In the genomic region with DNA sequence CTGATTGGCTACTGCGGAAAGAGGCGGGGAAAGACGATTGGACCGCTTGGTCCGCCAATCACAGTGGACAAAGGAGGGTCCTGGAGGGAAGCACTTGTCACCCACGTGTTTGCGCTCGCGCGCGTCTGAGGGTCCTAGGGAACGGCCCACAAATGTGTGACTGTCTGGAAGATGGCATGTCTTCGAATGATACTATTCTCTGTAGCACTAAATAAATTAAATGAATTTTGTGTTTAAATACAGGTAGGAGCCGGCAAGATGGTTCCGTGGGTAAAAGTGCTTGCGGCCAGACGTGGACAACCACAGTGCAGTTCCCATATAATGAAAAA, we compare ENCODE assay signal across 8 mouse cellular contexts. TPM values are rescaled to one million over a fixed set of nuclear protein-coding genes. Genes with fewer than 3 reads are reported as not detected.
DNase-seq lines count a peak whose midpoint lies in the region; ATAC-seq and TF ChIP-seq lines count a peak whose summit lies in the region.

No protein-coding gene starts in this region.

- no peaks in the 10 kb centered on the region; the same call in 1 of the 2 replicates for H3K79me2 ChIP-seq in MEL (ENCODE audit: control insufficient read depth, insufficient read depth, low read length, poor library complexity)

- H3K9me3 ChIP-seq in heart, embryonic 16.5 days (replicated peaks; ENCODE audit: control insufficient read depth, low read length) = no peaks in the 10 kb centered on the region
- H3K9me3 ChIP-seq in MEL (replicated peaks; ENCODE audit: insufficient read depth, low read length) = no peaks in the 10 kb centered on the region
- H3K9me3 ChIP-seq in hindbrain, embryonic 12.5 days (replicated peaks) = no peaks in the 10 kb centered on the region
- no peaks in the 10 kb centered on the region for H3K9me3 ChIP-seq in midbrain, embryonic 12.5 days

- peaks cover 10% of the 10 kb centered on the region; the same call in 1 of the 2 replicates for H3K4me1 ChIP-seq in heart, embryonic 16.5 days (ENCODE audit: control insufficient read depth, insufficient read depth, low read length)
- peaks cover 0 to 7% of the 10 kb centered on the region in 2 experiments; a peak in 2 of 4 replicates for H3K4me1 ChIP-seq in MEL (ENCODE audit: control insufficient read depth in 1 of 2, insufficient read depth in 2 of 2, low read length in 2 of 2)
- H3K4me1 ChIP-seq in hindbrain, embryonic 12.5 days = peaks cover 5% of the 10 kb centered on the region
- peaks cover 9% of the 10 kb centered on the region for H3K4me1 ChIP-seq in midbrain, embryonic 12.5 days

- no peak for TF ChIP-seq RAD21 in MEL (IDR thresholded peaks at IDR 0.05; ENCODE audit: low read depth, low read length)

- H3K36me3 ChIP-seq in heart, embryonic 16.5 days (ENCODE audit: control insufficient read depth, insufficient read depth) = no peaks in the 10 kb centered on the region
- H3K36me3 ChIP-seq in MEL (ENCODE audit: control insufficient read depth in 1 of 2, insufficient read depth in 2 of 2, low read length in 2 of 2) = peaks cover 0 to 8% of the 10 kb centered on the region in 2 experiments; a peak in 2 of 4 replicates
- H3K36me3 ChIP-seq in hindbrain, embryonic 12.5 days = no peaks in the 10 kb centered on the region
- H3K36me3 ChIP-seq in midbrain, embryonic 12.5 days = no peaks in the 10 kb centered on the region

- TF ChIP-seq EP300 in MEL (IDR thresholded peaks at IDR 0.05; ENCODE audit: low read depth in 1 of 2, low read length in 2 of 2) = no peak

- no peak overlapping the region for H3K9ac ChIP-seq in heart, embryonic 16.5 days (ENCODE audit: low read length)
- no peak overlapping the region for H3K9ac ChIP-seq in MEL (ENCODE audit: control insufficient read depth, low read depth, low read length, poor library complexity, severe bottlenecking)
- H3K9ac ChIP-seq in hindbrain, embryonic 12.5 days = no peak overlapping the region
- H3K9ac ChIP-seq in midbrain, embryonic 12.5 days (replicated peaks) = no peak overlapping the region

- no peak overlapping the region for H3K27ac ChIP-seq in heart, embryonic 16.5 days (ENCODE audit: low read length)
- no peak overlapping the region for H3K27ac ChIP-seq in MEL (ENCODE audit: control insufficient read depth, low read depth, low read length)
- no peak overlapping the region for H3K27ac ChIP-seq in hindbrain, embryonic 12.5 days
- no peak overlapping the region for H3K27ac ChIP-seq in midbrain, embryonic 12.5 days (replicated peaks)

- TF ChIP-seq CTCF in MEL (IDR thresholded peaks at IDR 0.05 in 2 of 3, conservative IDR thresholded peaks at IDR 0.05 in 1 of 3; ENCODE audit: control insufficient read depth in 1 of 3, insufficient read depth in 1 of 3, low read depth in 2 of 3, low read length in 3 of 3, poor library complexity in 1 of 3, severe bottlenecking in 1 of 3) = no peak

- no peak for ATAC-seq in heart, embryonic 16.5 days (replicated peaks; ENCODE audit: extremely low read depth, insufficient read depth, low FRiP score)
- no peak for ATAC-seq in hindbrain, embryonic 12.5 days (ENCODE audit: low FRiP score)
- no peak for ATAC-seq in midbrain, embryonic 12.5 days (ENCODE audit: low FRiP score, low read depth)

- H3K27me3 ChIP-seq in heart, embryonic 16.5 days (ENCODE audit: control insufficient read depth, insufficient read depth, low read length) = no peaks in the 10 kb centered on the region
- no peaks in the 10 kb centered on the region for H3K27me3 ChIP-seq in MEL (ENCODE audit: control insufficient read depth in 1 of 2, insufficient read depth in 2 of 2, low read length in 2 of 2)
- no peaks in the 10 kb centered on the region for H3K27me3 ChIP-seq in hindbrain, embryonic 12.5 days
- H3K27me3 ChIP-seq in midbrain, embryonic 12.5 days = 0 out of 2 replicates have a peak, but pooled peaks cover 5% of the 10 kb centered on the region

- TF ChIP-seq POLR2A in MEL (IDR thresholded peaks at IDR 0.05; ENCODE audit: control insufficient read depth in 1 of 2, insufficient read depth in 1 of 2, low read depth in 1 of 2, low read length in 2 of 2, poor library complexity in 1 of 2) = 0 out of 4 replicates have a peak, but pooled peaks of 1 of the 2 experiments have one; percentile 14

- H3K4me2 ChIP-seq in heart, embryonic 16.5 days (ENCODE audit: low read depth, low read length) = peak overlapping the region; percentile 86
- peak overlapping the region; percentile 58 for H3K4me2 ChIP-seq in hindbrain, embryonic 12.5 days (replicated peaks)
- H3K4me2 ChIP-seq in midbrain, embryonic 12.5 days (replicated peaks) = peak overlapping the region; percentile 91

- peak overlapping the region; percentile 92 for H3K4me3 ChIP-seq in heart, embryonic 16.5 days (ENCODE audit: low read length)
- no peak overlapping the region for H3K4me3 ChIP-seq in MEL (ENCODE audit: control insufficient read depth in 1 of 2, insufficient read depth in 1 of 2, low read depth in 2 of 2, low read length in 2 of 2)
- H3K4me3 ChIP-seq in hindbrain, embryonic 12.5 days = peak overlapping the region; percentile 70
- H3K4me3 ChIP-seq in midbrain, embryonic 12.5 days = peak overlapping the region; percentile 77

- WGBS in heart, embryonic 16.5 days = 4% methylated on average over 17 of the region's 17 CpGs
- WGBS in hindbrain, embryonic 12.5 days = 6% methylated on average over 17 of the region's 17 CpGs
- 7% methylated on average over 17 of the region's 17 CpGs for WGBS in midbrain, embryonic 12.5 days

- DNase-seq in heart, adult 9 months (ENCODE audit: low spot score in 2 of 2) = no peak
- DNase-seq in MEL (ENCODE audit: low read depth, low spot score) = no peak
- no peak for DNase-seq in adrenal gland, adult (ENCODE audit: inconsistent age in 2 of 2, low spot score in 1 of 2)
- no peak for DNase-seq in adipocyte (ENCODE audit: low spot score)
- DNase-seq in spleen, postnatal 36 days (ENCODE audit: low spot score in 2 of 2) = no peak

TF ChIP-seq in MEL, 35 proteins besides CTCF, POLR2A, EP300 and RAD21 (continues in another document):
- TF ChIP-seq CHD1 (IDR thresholded peaks at IDR 0.05; ENCODE audit: low read depth, low read length) (no peak), ZMIZ1 (IDR thresholded peaks at IDR 0.05; ENCODE audit: low read depth, low read length) (no peak), MAX (IDR thresholded peaks at IDR 0.05; ENCODE audit: low read length) (peak; percentile 100), NELFE (IDR thresholded peaks at IDR 0.05; ENCODE audit: low read depth, low read length) (no peak), TCF12 (IDR thresholded peaks at IDR 0.05; ENCODE audit: low read depth, low read length) (no peak), USF1 (IDR thresholded peaks at IDR 0.05; ENCODE audit: low read depth, low read length) (peak; percentile 58; the same call in 1 of the 2 replicates), POLR2AphosphoS2 (IDR thresholded peaks at IDR 0.05; ENCODE audit: low read length) (no peak), TAL1 (IDR thresholded peaks at IDR 0.05; ENCODE audit: low read length) (no peak), GABPA (IDR thresholded peaks at IDR 0.05; ENCODE audit: low read depth, low read length) (no peak), MEF2A (IDR thresholded peaks at IDR 0.05; ENCODE audit: extremely low read depth, insufficient replicate concordance, low read depth, low read length, poor library complexity, severe bottlenecking) (no peak), POLR2AphosphoS5 (IDR thresholded peaks at IDR 0.05; ENCODE audit: borderline replicate concordance, low read depth, low read length) (no peak), GATA1 (IDR thresholded peaks at IDR 0.05; ENCODE audit: low read depth, low read length) (no peak), MYB (IDR thresholded peaks at IDR 0.05; ENCODE audit: low read depth, low read length) (no peak), MAZ (IDR thresholded peaks at IDR 0.05; ENCODE audit: low read depth, low read length) (no peak), ELF1 (IDR thresholded peaks at IDR 0.05; ENCODE audit: low read depth, low read length) (no peak), MYC (IDR thresholded peaks at IDR 0.05; ENCODE audit: low read depth, low read length) (peak; percentile 85), USF2 (IDR thresholded peaks at IDR 0.05; ENCODE audit: borderline replicate concordance in 1 of 2, insufficient read depth in 1 of 2, low read depth in 1 of 2, low read length in 2 of 2) (no peak), MXI1 (IDR thresholded peaks at IDR 0.05; ENCODE audit: low read depth, low read length) (peak; percentile 98), ZNF384 (IDR thresholded peaks at IDR 0.05; ENCODE audit: low read depth, low read length) (no peak), UBTF (IDR thresholded peaks at IDR 0.05; ENCODE audit: borderline replicate concordance, insufficient read depth, low read depth, low read length) (no peak), TBP (IDR thresholded peaks at IDR 0.05; ENCODE audit: low read depth, low read length) (no peak), KAT2A (conservative IDR thresholded peaks at IDR 0.05; ENCODE audit: low read depth, low read length) (no peak), MAFK (IDR thresholded peaks at IDR 0.05; ENCODE audit: borderline replicate concordance, low read depth, low read length) (no peak), CHD2 (IDR thresholded peaks at IDR 0.05; ENCODE audit: low read length) (no peak), BHLHE40 (IDR thresholded peaks at IDR 0.05; ENCODE audit: borderline replicate concordance, low read depth, low read length) (no peak), RCOR1 (IDR thresholded peaks at IDR 0.05; ENCODE audit: low read depth, low read length) (no peak), HCFC1 (IDR thresholded peaks at IDR 0.05; ENCODE audit: low read depth, low read length) (no peak), ZKSCAN1 (IDR thresholded peaks at IDR 0.05; ENCODE audit: low read depth, low read length) (no peak)

RNA-seq across cellular contexts. Expression of a gene that starts 1.4 kb away (rescaled TPM):
- polyA plus RNA-seq in heart, embryonic 16.5 days (2015; fragmentation: Nextera tagmentation; extraction: Ambion mirVana) = 4.2 and 4.4 TPM in 2 replicates
- 0.92 and 1.6 TPM in 2 replicates for total RNA-seq in MEL (2012; rRNA removed)
- polyA plus RNA-seq in MEL (2012; ENCODE audit: insufficient read depth in 1 of 2, insufficient read length in 2 of 2, low read depth in 1 of 2, low replicate concordance in 2 of 2, missing spikeins in 1 of 2) = 1 to 10 TPM in 1 of 2 experiments, not detected in 1; 3.3 TPM
- 6.5 and 7.0 TPM in 2 replicates for polyA plus RNA-seq in hindbrain, embryonic 12.5 days (2016; fragmentation: Nextera tagmentation; extraction: Ambion mirVana)
- polyA plus RNA-seq in midbrain, embryonic 12.5 days (2016; fragmentation: Nextera tagmentation; extraction: Ambion mirVana) = 6.2 and 6.4 TPM in 2 replicates

RNA-seq across cellular contexts. Expression of a gene that starts 53.4 kb away (rescaled TPM):
- polyA plus RNA-seq in heart, embryonic 16.5 days (2015; fragmentation: Nextera tagmentation; extraction: Ambion mirVana) = 5.1 and 6.3 TPM in 2 replicates
- total RNA-seq in MEL (2012; rRNA removed) = not detected in 2 replicates
- under 1 TPM in 1 of 2 experiments, not detected in 1; 0.03 TPM for polyA plus RNA-seq in MEL (2012; ENCODE audit: insufficient read depth in 1 of 2, insufficient read length in 2 of 2, low read depth in 1 of 2, low replicate concordance in 2 of 2, missing spikeins in 1 of 2)
- 2.0 and 2.8 TPM in 2 replicates for polyA plus RNA-seq in hindbrain, embryonic 12.5 days (2016; fragmentation: Nextera tagmentation; extraction: Ambion mirVana)
- 0.80 and 1.2 TPM in 2 replicates for polyA plus RNA-seq in midbrain, embryonic 12.5 days (2016; fragmentation: Nextera tagmentation; extraction: Ambion mirVana)

Comparison
In these comparisons a context has a peak if more than half of its experiments do, and no peak if none do; other contexts are left out.
1. H3K4me3 ChIP-seq: peak in heart, embryonic 16.5 days (single experiment), hindbrain, embryonic 12.5 days (single experiment) and midbrain, embryonic 12.5 days (single experiment); none in MEL (0 of 2).
2. Peak in every context shown above with its lines, with median percentiles within 50 percentile points of each other: H3K4me2 ChIP-seq.